Mouse (Mus musculus) T-helper 1 cell (primary cell): Measurements from ENCODE around the gene Pianp.

Experiments used
- in situ Hi-C: fragments of 300-600 bp; cut with MboI, MseI; formaldehyde crosslinking; loops from one replicate; pipeline ENCODE4 v1.15.1; 2025; ENCODE audit warnings: high pct_unique_total_duplicates

The Pianp gene

DNA sequence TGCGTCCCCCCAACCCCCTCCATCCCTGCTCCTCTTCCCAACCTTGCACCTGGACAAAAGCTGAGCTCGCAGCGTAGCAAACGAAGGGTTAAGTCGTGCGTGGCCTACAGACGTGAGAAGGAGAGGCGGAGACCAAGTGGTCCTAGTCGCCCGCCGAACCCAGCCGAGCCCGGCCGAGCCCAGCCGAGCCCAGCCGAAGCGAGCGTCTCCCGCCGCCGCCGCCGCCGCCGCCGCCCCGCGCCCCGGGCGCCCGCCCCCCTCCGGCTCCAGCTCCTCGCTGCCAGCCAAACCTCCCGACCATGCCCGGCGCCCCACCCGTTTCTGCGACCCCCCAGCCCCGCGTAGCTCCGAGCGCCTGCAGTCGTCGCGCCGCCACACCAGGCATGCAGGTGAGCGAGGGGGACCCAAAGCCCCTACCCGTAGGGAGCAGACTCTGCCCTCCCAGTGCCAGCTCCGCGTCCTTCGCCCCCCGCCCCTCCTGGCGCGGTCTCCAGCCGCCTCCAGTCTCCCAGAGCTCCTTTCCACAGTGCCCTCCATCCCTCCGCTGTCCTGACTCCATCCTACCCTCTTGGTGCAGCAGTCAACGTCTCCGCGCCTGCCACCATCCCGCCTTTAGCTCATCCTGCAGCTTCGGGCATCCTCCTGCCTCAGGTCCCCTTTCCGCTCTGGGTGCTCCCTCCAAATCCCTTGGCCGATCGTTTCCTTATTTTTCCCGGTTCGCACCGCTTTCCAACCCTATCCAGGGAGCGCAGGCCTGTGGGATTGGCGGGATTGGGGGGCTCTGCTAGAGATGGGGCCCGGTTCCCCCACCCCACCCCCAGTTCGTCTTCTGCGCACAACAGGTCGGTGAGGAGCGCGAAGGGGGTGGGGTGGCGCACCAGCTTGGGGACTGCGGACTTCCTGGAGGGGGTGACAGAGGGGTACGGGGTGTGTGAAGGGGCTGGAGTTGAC is at the start of gene Pianp:
TSS of gene Pianp (plus strand) at position 144 of the 951 bp plus-strand sequence.
- in situ Hi-C loops, result no loop called here

DNA sequence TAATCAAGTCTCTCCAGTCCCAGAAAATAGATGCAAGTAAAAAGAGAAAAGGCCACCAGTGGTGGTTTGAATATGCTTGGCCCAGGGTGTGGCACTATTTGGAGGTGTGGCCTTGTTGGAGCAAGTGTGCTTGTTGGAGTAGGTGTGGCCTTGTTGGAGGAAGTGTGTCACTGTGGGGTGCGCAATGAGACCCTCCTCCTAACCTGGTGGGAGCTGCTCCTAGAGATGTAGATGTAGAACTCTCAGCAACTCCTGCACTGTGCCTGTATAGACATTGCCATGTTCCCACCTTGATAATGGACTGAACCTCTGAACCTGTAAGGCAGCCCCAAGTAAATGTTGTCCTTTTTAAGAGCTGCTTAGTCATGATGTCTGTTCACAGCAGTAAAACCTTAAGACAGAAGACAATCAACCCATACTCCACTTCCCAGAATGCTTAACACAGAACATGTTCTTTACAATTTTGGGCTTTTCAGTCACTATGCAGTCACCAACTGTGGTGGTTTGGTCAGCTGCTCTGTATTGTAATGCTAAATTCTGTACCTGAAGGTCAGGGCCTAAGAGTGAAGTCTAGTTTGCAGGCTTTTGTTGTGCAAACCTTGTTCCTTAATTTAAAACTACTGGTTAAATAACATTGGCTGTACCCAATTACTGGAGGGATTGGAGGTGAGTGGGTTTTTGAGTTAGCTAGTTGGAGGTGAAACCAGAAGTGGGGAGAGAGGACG is 42.3 kb upstream of the Pianp start:
- in situ Hi-C loops, result no loop called here

DNA sequence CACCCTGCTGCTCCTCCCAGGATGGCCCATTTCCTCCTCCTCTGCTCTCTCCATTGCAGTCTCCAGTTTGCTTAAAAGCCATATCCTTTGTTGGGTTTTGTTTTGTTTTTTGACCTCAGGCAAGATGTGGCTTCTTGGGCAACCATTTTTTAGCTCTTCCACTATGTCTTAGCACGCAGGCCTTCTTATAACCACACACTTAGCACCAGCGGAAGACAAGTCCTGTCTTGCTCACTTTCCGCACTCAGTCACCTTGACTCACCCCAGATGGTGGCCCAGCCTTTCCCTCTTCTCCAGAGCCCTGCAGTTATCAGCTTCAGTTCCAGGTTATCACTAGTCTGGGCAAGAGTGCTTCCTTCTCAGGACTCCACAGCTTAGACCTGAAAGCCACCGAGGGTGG is 41.3 kb upstream of the Pianp start:
- in situ Hi-C loops, result no loop called here

- in situ Hi-C loops, result no loop called here
Observed at GRCm38 (mm10) chr6:124958127-124958526, 38.4 kb upstream of the Pianp start.

- in situ Hi-C loops, result no loop called here
Observed at GRCm38 (mm10) chr6:124959960-124960359, 36.5 kb upstream of the Pianp start.

GRCm38 (mm10) chr6:124961021-124961420 is 35.5 kb upstream of the Pianp start:
- in situ Hi-C loops, result no loop called here

DNA sequence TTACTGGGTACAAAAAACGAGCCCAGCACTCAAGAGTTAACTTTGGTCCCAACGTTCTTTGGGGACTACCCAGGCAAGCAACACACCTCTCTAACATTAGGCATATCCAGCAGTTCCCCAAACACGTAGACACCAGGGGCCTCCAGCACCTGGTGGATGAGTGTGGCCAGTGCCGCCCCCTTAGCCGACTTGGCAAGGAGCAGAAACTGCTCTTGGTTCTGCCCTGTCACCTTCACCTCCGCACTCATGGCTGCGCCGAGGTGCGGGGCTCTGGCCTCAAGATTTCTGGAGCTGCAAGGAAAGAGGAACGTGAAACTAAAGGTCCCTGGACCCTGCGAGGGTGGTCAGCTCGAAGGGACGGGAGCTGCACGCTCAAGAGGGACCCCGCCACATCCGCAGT is 31.9 kb upstream of the Pianp start:
- in situ Hi-C loops, result loop anchor here (5.0 kb wide), 2 partner anchors 32 to 38 kb away; partner anchors contain the start of gene Mlf2

GRCm38 (mm10) chr6:124965088-124965719 is 31.3 kb upstream of the Pianp start, which contains the start of gene Cops7a:
Gene Cops7a, minus strand, starts transcription at chr6:124965538.
- in situ Hi-C loops, result loop anchor here (5.0 kb wide), 2 partner anchors 33 to 37 kb away; partner anchors contain the start of gene Mlf2

- in situ Hi-C loops, result loop anchor here (5.0 kb wide), 2 partner anchors 33 to 37 kb away; partner anchors contain the start of gene Mlf2
Observed at GRCm38 (mm10) chr6:124965747-124966146, 30.7 kb upstream of the Pianp start.

- in situ Hi-C loops, result loop anchor here (5.0 kb wide), 2 partner anchors 34 to 36 kb away; partner anchors contain the start of gene Mlf2
Observed at GRCm38 (mm10) chr6:124966466-124967118, 29.9 kb upstream of the Pianp start.

DNA sequence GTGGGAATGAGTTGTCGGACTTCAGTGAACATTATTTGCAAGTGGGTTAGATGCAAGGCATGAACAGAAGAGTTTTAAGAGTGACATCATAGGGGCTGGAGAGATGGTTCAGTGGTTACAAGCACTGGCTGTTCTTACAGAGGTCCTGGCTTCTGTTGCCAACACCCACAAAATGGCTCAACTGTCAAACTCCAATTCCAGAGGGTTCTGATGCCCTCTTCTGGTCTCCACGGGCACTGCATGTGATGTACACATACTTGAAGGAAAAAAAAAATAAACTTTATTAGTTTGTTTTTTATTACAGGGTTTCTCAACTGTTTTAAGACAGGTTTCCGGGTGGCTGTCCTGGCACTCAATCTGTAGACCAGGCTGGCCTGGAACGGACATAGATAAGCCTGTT is 28.7 kb upstream of the Pianp start:
- in situ Hi-C loops, result loop anchor here (5.0 kb wide), 2 partner anchors 35 kb away; partner anchors contain the start of gene Mlf2

DNA sequence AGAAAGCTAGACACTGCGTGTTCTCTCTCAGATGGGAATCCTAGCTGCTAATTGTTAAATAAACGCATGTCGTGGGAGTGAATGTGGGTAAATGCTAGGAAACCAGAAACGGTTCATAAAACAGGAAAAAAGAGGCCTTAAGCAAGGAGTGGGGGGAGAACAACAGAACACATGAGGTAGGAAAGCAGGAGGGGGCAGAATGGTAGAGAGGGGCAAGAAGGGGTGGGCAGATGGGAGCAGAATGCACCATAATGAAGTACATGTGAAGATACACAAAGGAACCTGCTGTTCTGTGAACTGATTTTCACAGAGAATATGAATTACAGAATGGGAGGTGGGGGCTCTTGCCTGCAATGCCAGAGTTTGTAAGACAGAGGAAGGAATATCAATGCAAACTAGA is 4.3 kb upstream of the Pianp start:
- in situ Hi-C loops, result loop anchor here (5.0 kb wide), 1 partner anchor 55 kb away; no protein-coding TSS in a partner anchor

DNA sequence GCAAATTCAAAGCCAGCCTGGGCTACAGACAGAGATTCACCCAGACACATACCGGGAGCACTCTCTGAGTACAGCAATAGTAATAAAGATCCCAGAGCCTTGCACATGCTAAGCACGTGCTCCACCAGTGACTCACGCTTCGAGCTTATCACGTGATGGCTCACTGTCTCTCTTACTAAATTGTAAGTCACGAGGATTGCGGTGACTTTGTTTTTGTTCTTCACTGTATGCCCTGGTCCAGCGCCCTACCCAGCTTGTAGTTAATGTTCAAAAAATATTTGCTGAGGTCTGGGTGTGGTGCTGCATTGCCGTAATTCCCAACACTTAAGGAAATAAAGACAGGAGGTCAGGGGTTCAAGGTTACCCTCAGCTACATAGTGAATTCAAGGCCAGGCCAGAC is 3.1 kb upstream of the Pianp start:
- in situ Hi-C loops, result loop anchor here (5.0 kb wide), 1 partner anchor 56 kb away; no protein-coding TSS in a partner anchor

GRCm38 (mm10) chr6:124993876-124994275 is 2.6 kb upstream of the Pianp start:
- in situ Hi-C loops, result loop anchor here (5.0 kb wide), 1 partner anchor 57 kb away; no protein-coding TSS in a partner anchor

DNA sequence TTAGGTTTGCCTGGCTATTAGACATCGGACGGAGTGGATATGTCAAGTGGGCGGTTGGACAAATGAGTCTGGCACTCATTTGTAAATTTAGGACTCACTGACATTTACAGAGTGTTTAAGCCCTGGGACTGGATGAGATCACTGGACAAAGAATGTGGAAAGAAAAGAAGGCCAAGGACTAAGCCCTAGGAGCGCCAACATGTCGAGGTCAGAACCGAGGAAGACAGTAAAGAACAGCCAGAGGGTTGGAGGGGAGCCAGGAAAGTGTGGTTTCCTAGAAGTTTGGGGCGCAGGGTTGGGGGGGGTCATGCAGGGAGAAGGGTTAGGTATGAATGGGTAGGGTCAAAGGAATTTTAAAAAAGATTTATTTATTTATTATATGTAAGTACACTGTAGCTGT is 1.2 kb upstream of the Pianp start:
- in situ Hi-C loops, result no loop called here

- in situ Hi-C loops, result no loop called here
Observed at GRCm38 (mm10) chr6:124995831-124996403, 577 bp upstream of the Pianp start.

DNA sequence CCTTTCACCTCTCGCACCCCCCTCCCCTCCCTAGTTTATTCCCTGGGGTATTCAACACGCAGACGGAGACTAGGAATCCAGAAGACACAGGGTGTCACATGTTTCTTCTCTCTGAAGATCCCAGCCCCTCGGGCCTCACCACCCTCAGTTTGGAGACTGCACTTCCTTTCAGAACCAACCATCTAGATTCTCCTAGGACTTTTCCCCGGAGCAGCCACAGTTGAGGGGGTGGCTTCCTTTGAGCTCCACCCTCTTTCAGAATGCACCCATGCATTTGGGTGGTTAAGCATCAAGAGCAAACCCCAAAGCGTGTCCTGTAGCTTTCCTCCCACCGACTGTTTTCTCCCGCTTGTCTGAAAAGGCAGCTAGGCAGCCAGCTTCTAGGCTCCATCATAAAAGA is 1.6 kb downstream of the Pianp start:
- in situ Hi-C loops, result no loop called here

GRCm38 (mm10) chr6:124999091-124999490 is 2.6 kb downstream of the Pianp start:
- in situ Hi-C loops, result no loop called here

DNA sequence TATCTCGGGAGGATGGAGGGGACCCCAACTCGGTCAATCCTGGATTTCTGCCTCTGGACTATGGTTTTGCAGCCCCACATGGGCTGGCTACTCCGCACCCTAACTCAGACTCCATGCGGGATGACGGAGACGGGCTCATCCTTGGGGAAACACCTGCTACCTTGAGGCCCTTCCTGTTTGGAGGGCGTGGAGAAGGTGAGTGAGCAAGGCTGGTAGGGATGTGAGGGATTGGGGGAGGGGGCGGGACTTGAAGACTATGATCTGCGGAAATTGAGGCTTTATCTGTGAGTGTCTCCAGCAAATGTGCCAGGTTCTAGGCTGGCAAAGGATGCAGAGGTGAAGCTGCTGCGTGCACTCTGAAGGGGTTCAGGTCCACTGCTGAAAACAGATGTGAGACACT is 3.1 kb downstream of the Pianp start:
- in situ Hi-C loops, result no loop called here

GRCm38 (mm10) chr6:125003706-125004105 is 7.2 kb downstream of the Pianp start:
- in situ Hi-C loops, result loop anchor here (5.0 kb wide), 1 partner anchor 36 kb away; the partner anchor contains the start of gene Cops7a

DNA sequence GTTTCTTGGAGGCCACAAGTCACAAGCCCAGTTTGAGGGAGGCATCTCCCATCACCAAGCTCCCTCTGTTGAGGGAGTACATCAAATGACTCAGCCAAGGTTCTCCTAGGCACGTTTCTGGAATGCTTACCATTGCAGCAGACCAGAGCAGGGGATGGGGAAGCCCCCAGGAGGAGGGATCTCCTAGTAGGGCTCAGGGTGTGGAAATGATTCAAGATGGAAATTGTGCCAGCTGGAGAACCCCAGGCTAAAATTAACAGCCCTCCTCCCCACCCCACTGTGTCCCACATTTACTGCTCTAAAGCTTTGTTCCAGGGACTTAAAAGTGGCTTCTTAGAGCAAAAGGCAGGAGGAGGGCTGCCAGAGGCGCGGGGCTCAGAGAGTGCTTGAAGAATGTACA is 8.6 kb downstream of the Pianp start:
- in situ Hi-C loops, result no loop called here
